Mouse (Mus musculus): Measurements from ENCODE around the gene Gm13277.

DNA sequence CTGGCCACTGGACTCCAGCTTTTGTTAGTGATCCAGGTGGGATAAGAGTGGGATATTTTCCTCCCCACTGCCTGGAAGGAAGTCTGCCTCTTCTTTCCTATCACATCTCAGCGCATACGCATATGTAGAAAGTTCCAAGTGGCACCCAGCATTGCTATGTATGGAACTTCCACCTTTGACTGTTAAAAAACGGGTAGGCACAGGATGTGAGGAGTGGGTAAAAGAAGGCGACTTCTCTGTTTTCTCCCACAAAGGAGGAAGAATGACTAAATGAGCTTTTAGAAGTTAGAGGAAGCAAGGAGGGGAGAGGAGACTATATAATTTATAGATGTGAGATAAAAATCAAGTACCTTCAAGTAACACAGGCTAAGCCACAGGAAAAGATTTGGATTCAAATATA is 47.0 kb upstream of the Gm13277 start:
- TF ChIP-seq CHD2 (IDR thresholded peaks at IDR 0.05; ENCODE audit: low read depth, low read length) (no peak), ZNF384 (IDR thresholded peaks at IDR 0.05; ENCODE audit: low read depth, low read length) (no peak), ZC3H11A (IDR thresholded peaks at IDR 0.05; ENCODE audit: borderline replicate concordance, low read depth, low read length) (no peak), HCFC1 (IDR thresholded peaks at IDR 0.05; ENCODE audit: borderline replicate concordance, insufficient read depth, low read length) (no peak), MAFK (IDR thresholded peaks at IDR 0.05; ENCODE audit: insufficient read depth, low read depth, low read length) (no peak)

Measured in ES-E14 (cell line).